Mouse (Mus musculus) gastrocnemius, adult 2 months (tissue): Measurements from ENCODE around the gene Eif1ad. TPM values are rescaled to one million over a fixed set of nuclear protein-coding genes. Genes with fewer than 3 reads are reported as not detected.

Source experiments
- DNase-seq: peaks from one replicate; pipeline ENCODE4 v3.0.0; 2022
- H3K27ac ChIP-seq: fragments of 200-600 bp; 2 replicates; pipeline ENCODE4 v1.8.1; 2022; ENCODE audit warnings: mild to moderate bottlenecking
- H3K4me3 ChIP-seq: fragments of 200-600 bp; 2 replicates; pipeline ENCODE4 v1.8.1; 2022; ENCODE audit warnings: mild to moderate bottlenecking, moderate library complexity
- CTCF ChIP-seq: fragments of 200-600 bp; IDR thresholded peaks from 2 replicates; pipeline ENCODE4 v1.8.1; 2022; ENCODE audit warnings: antibody characterized with exemption, mild to moderate bottlenecking, moderate library complexity
- intact Hi-C: fragments of 180-260 bp; cut with DNase I; formaldehyde crosslinking; loops from one replicate; pipeline ENCODE4 v1.15.1; 2025
- total RNA-seq, 2 experiments: library from RNA; stranded (reverse); gene quantifications; 2 replicates each; pipeline ENCODE4 v1.2.3; 2021

Gene Eif1ad
- total RNA-seq, 2 experiments from 2014 or later: 15.7 to 17.9 TPM

DNA sequence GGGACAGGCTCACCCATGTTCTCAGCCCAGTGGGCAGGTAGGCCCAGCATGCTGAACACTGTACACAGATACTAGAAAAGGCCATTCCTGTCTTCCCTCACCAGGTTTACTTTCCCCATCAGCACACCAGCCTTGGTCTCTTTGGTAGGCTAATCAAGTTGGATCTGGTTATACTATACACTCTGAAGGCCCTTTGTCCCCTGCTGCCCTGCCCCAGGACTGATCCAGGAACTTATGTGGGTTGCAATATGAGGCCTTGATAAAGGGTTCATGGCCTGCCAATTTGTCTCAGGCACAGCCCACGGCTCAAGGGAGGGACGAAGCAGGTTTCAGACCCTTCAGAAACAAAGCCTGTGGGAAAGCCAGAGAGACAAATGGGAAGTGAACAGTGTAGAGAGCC, 12.9 kb upstream of the Eif1ad start:
- no peak for TF ChIP-seq CTCF
- DNase-seq: no peak
- Histone ChIP-seq H3K27ac (no peak overlapping the region), H3K4me3 (no peak overlapping the region)
- intact Hi-C loops: no loop called here

DNA sequence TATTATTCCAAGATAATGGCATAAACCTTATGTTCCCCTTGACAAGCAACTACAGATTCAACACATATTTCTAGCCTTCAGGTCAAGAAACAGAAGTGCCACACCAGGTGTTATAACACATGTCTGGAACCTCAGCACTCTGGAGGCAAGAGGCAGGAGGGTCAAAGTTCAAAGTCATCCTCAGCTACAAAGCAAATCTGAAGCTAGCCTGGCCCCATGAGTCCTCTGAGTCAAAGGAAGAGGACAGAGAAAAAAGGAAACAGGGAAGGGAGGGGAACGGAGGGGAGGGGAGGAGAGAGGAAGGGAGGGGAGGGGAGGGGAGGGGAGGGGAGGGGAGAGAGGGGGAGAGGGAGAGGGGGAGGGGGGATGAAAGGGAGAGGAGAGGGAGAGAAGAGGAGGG, 10.5 kb upstream of the Eif1ad start:
- no peak for DNase-seq
- no peak overlapping the region for H3K27ac ChIP-seq
- TF ChIP-seq CTCF: no peak
- intact Hi-C loops: no loop called here
- H3K4me3 ChIP-seq: no peak overlapping the region

DNA sequence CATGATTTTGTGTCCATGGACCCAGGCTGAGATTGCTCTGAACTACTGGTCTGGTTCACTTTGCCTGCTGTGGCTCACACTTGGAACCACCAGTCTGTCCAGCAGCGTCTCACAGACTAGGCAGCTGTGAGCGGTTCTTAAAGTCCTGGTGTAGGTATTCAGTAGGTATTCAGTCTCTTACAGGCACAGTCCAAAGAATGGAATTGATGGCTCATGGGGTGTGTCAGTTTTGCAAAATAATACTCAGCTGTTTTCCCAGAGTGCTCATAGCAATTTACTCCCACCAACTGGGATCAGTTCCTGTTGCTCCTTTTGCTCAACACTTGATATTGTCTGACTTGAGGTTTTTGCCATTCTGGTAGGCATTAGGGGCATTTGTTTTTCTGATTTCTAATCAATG, 4.4 kb upstream of the Eif1ad start:
- TF ChIP-seq CTCF: no peak
- DNase-seq: no peak
- intact Hi-C loops: no loop called here
- no peak overlapping the region for H3K4me3 ChIP-seq
- no peak overlapping the region for H3K27ac ChIP-seq

DNA sequence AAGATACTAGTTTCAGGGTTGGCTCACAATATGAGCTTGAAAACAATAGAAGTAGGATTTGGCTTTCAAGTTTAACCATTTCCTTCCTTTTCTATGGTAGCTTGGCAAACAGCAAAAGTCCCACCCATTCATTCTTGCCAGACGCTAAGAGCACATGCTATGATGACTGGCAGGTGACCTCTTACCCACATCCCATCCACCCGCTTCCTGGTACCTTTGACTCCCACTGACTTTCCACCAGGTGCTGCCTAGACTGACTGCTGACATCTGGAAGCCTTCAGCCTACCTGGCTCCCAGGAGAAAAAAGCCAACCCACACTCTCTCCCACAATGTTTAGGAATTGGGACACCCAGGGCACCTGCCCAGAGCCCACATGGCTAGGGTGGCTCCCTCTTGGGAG, 2.4 kb upstream of the Eif1ad start:
- DNase-seq: peak; percentile 2
- no peak for TF ChIP-seq CTCF
- intact Hi-C loops: no loop called here
- H3K4me3 ChIP-seq: no peak overlapping the region
- peak overlapping the region; percentile 48 for H3K27ac ChIP-seq

DNA sequence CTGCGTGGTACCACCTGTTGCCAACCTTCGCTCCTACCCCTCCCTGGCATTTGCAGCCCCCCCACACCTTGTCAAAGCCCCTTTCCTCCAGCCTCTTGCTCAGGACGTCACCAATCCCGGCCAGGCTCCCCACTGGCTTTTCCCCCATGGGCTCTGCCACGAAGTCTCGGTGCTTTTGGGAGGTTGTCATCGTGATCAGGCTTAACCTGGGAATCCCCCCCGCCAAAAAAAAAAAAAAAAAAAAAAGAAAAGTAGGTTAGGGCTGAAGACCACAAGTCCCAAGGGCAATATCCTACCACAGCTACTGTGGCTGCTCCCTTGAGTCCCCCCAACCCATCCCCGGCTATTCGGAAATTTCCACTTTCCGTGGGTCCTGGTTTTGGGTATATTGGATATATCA, 790 bp upstream of the Eif1ad start:
- intact Hi-C loops: loop anchor here (1.0 kb wide), 1 partner anchor 23 kb away; the partner anchor contains the start of gene Sart1
- Histone ChIP-seq H3K4me3 (peak overlapping the region; percentile 80), H3K27ac (peak overlapping the region; percentile 100)
- DNase-seq: peak; percentile 22
- TF ChIP-seq CTCF: no peak

DNA sequence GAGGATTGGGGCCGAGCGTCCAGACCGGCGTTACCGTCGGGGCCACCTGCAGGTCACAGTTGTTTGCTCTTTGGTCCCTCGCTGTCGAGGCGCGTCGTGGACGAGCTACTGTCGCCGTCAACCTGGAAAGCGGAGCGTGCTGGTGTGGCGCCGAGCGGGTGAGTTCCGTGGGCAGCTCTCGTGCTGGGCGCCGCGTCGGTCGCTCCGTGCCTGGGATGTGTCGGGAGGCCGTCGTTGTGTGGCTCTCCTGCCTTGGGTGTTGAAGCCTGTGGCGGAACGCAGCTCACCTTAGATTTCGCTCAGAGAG, 465 bp downstream of the Eif1ad start, which contains the start of gene Banf1:
Gene Banf1, minus strand, starts transcription at position 116 of the 307 bp plus-strand sequence.
- Histone ChIP-seq H3K4me3 (peak within 1 kb of the TSS; percentile 80), H3K27ac (peak within 1 kb of the TSS; percentile 100)
- intact Hi-C loops: no loop called here
- no peak for DNase-seq
- no peak for TF ChIP-seq CTCF

DNA sequence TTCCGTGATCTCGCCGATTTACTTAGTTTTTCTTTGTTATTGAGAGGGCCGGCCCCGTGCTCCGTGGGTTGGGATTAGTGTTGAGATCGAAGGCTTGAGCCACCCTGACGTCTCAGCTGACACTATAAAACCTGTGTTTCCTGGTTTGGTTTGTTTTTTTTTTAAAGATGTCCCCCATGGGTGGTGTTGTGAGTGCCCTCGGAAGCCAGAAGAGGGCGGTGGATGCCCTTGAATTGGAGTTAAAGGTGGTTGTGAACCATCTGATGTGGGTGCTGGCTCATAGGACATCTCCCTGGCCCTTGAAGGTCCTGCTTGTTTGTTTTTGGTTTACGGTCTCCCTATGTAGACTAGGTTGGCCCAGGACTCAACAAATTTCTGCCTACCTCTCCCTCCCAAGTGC, 914 bp downstream of the Eif1ad start:
- intact Hi-C loops: no loop called here
- no peak for DNase-seq
- peak; percentile 17; the same call in 1 of the 2 replicates for TF ChIP-seq CTCF
- H3K27ac ChIP-seq: peak overlapping the region; percentile 100
- peak overlapping the region; percentile 80 for H3K4me3 ChIP-seq

DNA sequence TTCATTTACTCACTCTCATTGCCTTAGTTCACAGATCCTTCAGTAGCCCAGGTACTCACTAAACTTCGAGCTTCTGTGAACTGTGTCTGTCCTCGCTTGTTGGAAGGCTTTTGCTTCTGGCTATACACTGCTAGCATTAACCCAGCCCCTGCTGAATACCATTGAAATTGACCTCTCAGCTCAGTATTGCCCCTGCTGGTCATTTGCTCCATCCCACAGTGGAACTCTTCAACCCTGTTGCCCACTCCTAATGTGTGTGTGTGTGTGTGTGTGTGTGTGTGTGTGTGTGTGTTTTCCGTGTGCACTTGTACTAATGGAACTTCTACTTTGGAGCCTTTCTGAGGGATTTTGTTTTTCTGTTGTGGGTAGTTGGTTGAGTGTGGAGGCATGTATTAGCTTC, 4.4 kb downstream of the Eif1ad start:
- DNase-seq: no peak
- Histone ChIP-seq H3K4me3 (no peak overlapping the region), H3K27ac (no peak overlapping the region)
- intact Hi-C loops: no loop called here
- TF ChIP-seq CTCF: no peak

DNA sequence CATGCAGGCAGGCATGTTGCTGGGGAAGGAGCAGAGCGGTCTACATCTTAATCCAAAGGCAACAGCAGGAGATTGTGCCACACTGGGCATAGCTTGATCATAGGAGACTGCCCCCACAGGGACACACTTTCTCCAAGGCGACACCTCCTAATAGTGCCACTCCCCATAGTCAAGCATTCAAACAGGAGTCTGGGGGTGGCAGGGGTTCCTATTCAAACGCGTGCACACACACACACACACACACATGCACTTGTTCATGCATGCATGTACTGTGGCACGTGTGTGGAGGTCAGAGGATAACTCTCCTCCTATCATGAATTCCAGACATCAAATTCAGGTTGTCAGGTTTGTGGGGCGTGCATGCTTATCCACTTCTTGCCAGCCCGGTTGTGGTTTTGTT, 6.2 kb downstream of the Eif1ad start:
- no peak overlapping the region for H3K4me3 ChIP-seq
- no peak for TF ChIP-seq CTCF
- intact Hi-C loops: no loop called here
- no peak for DNase-seq
- H3K27ac ChIP-seq: no peak overlapping the region

DNA sequence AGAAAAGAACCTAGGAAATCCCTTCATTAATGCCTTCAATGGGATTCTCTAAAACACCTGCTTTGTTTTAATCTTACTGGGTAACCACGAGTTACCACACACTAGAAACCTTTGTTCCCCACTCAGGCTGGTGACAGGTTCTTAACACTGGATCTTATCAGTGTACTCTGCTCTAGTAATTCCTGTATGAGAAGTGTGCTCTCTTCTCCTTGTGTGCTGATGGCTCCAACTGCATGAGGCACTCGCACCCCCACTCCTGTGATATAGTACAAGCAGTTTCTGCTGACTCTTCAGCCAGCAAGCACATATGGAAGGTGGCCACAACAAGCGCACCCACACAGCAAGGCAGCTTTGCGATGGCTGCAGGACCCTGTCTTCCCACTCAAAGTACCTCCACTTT, 7.6 kb downstream of the Eif1ad start:
- no peak for DNase-seq
- TF ChIP-seq CTCF: no peak
- intact Hi-C loops: no loop called here
- H3K27ac ChIP-seq: no peak overlapping the region
- no peak overlapping the region for H3K4me3 ChIP-seq

DNA sequence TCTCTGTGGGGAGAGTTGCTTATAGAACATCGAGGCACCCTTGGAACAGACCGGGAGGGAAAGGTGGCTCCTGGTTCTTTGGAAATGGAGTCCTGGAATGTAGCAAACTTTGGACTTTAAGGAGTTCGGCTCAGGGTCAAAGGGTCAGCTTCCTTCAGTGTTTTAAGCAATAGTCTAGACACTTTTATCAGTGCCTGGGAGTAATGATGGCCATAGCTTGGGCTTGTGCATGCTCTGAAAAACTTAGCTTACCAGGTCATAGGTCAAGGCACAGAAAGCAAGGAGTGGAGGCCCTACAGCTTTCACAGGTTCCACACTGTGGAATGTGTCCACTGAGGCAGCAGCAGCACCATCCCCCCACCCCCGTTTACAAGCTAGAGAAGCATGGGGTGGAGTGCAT, 8.2 kb downstream of the Eif1ad start:
- no peak for DNase-seq
- no peak for TF ChIP-seq CTCF
- intact Hi-C loops: no loop called here
- Histone ChIP-seq H3K27ac (no peak overlapping the region), H3K4me3 (no peak overlapping the region)

DNA sequence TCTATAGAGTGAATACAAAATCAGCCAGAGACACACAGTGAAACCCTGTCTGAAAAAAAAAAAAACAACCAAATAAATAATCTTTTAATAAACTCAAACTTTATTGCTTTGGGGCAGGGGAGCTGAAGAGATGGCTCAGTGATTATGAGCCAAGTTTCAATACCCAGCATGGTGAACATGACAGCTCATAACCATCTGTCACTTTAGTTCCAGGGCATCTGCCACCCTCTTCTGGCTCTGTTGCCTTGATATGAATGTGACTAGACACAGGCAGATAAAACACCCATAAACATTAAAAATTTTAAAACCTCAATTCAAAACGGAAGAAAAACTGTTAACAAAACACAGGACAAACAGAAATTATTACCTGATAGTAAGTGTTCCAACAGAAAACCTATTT, 10.9 kb downstream of the Eif1ad start:
- no peak overlapping the region for H3K27ac ChIP-seq
- no peak for DNase-seq
- intact Hi-C loops: no loop called here
- TF ChIP-seq CTCF: no peak
- H3K4me3 ChIP-seq: no peak overlapping the region

DNA sequence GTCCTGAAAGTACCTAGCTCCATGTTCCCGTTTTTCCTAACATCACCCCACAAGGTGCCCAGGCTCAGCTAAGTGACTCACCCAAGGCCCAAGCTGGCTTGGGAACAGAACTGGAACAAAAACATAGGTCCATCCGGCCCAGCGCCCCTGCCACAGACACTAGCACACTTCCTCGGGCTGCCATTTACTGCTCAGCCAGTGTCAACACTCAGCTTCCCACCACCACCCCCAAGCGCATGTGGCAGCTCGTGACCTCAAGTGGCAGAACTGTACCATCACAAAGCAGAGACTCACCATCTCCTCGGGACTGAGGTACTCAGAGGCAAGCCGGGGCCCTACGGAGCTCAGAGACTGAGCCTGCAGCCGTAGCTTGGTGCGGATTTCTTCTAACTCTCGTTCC, 16.8 kb downstream of the Eif1ad start:
- TF ChIP-seq CTCF: no peak
- Histone ChIP-seq H3K4me3 (no peak overlapping the region), H3K27ac (no peak overlapping the region)
- intact Hi-C loops: no loop called here
- DNase-seq: no peak

DNA sequence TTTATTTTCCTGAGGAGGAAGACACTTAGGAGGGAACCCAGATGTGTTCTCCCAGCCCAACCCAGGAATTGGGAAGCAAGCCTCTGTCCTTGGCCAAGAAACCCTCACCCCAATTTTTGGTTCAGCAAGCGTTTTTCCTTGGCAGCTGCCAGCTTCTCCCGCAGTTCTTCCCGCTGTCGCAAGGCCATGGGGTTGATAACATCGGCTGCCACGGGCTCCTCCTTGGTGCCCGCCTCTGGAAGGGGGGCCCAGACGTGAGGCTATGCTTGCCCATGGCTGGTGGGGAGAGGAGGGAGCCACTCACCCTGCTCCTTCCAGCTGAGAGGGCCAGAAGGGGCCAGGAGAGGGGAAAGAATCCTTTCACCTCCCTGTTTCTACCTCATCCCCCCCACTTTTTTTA, 18.2 kb downstream of the Eif1ad start:
- intact Hi-C loops: no loop called here
- DNase-seq: no peak
- TF ChIP-seq CTCF: no peak
- no peak overlapping the region for H3K4me3 ChIP-seq
- H3K27ac ChIP-seq: no peak overlapping the region

DNA sequence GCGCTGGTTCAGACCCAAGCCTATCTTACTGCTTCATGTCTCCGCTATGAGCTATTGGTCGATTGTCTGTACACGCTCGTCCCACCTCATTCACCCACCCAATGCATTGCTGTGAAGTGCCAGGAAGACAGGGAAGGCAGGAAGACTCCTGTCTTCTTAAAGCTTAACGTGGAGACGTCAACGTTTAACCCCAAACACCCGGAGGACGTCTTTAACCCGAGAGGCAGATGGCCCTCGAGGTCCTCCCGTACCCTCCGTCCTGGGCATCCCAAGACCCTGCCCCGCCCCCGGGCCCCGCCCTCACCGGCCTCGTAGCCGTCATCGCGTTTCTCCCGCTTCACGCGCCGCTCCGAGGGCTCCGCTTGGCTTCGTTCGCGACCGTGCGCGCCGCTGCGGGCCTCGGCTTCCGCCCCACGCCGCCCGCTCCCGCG, 21.5 kb downstream of the Eif1ad start:
- intact Hi-C loops: loop anchor here (1.0 kb wide), 1 partner anchor 22 kb away; the partner anchor contains the start of gene Eif1ad
- TF ChIP-seq CTCF: no peak
- peak overlapping the region; percentile 94 for H3K27ac ChIP-seq
- DNase-seq: peak; percentile 47
- H3K4me3 ChIP-seq: peak overlapping the region; percentile 86
